14 mouse cellular contexts compared by ENCODE assay signal in the genomic region with DNA sequence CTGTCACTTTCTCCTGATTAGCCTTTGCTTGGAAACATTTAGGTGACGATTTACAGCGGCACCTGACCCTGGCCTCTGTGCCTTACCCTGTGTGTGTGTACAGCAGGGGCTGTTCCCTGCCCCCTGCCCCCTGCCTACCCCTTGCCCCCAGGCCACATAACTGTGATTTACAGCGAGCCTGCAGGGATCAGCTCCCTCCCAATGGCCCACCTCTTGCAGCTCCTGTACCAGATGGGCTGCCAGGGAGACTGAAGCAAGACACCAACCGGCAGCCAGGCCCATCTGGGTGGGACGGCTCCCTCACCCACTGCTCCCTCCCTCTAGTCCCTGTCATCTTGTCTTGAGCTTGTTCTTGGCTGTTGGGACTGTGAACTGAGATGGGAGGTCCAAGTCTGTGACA. TPM values are rescaled to one million over a fixed set of nuclear protein-coding genes. Genes with fewer than 3 reads are reported as not detected.
DNase-seq lines count a peak whose midpoint lies in the region; ATAC-seq and TF ChIP-seq lines count a peak whose summit lies in the region.
"Had no signal": no experiment of that assay in that cellular context is flagged by ENCODE, and none has a peak within 500 bp of the region (broad histone marks: within the 10 kb centered on the region; RNA-seq: fewer than 3 reads in every experiment).

No protein-coding gene starts in this region.

- peak overlapping the region; percentile 57 for H3K27ac ChIP-seq in forebrain, embryonic 13.5 days
- H3K27ac ChIP-seq in hindbrain, postnatal 0 days: peak overlapping the region; percentile 6; the same call in 1 of the 2 replicates
- H3K27ac ChIP-seq in stomach, postnatal 0 days (replicated peaks): no peak overlapping the region
- H3K27ac ChIP-seq: liver, embryonic 12.5 days had no signal

- peaks cover 41% of the 10 kb centered on the region for H3K27me3 ChIP-seq in forebrain, embryonic 13.5 days
- no peaks in the 10 kb centered on the region for H3K27me3 ChIP-seq in hindbrain, postnatal 0 days (ENCODE audit: insufficient read depth, low read length)
- H3K27me3 ChIP-seq in stomach, postnatal 0 days (ENCODE audit: control insufficient read depth, insufficient read depth, low read length): no peaks in the 10 kb centered on the region

- no peak for TF ChIP-seq EP300 in stomach, postnatal 0 days (optimal IDR thresholded peaks at IDR 0.05)

- peak; percentile 63; the same call in 1 of the 2 replicates for ATAC-seq in forebrain, embryonic 13.5 days
- no peak for ATAC-seq in hindbrain, postnatal 0 days
- ATAC-seq in stomach, postnatal 0 days (ENCODE audit: low FRiP score, low TSS enrichment): 0 out of 2 replicates have a peak, but pooled peaks have one; percentile 10
- no peak for ATAC-seq in inflammation-experienced regulatory T-cells, adult 6 months
- ATAC-seq: liver, embryonic 12.5 days had no signal

- no peaks in the 10 kb centered on the region for H3K36me3 ChIP-seq in forebrain, embryonic 13.5 days (ENCODE audit: poor library complexity, severe bottlenecking)
- H3K36me3 ChIP-seq in hindbrain, postnatal 0 days (ENCODE audit: insufficient read depth, low read length): no peaks in the 10 kb centered on the region
- no peaks in the 10 kb centered on the region for H3K36me3 ChIP-seq in stomach, postnatal 0 days (ENCODE audit: control insufficient read depth, insufficient read depth, low read length)
- H3K36me3 ChIP-seq: liver, embryonic 12.5 days had no signal

- WGBS in forebrain, embryonic 13.5 days: 50% methylated on average over 5 of the region's 5 CpGs
- 28% methylated on average over 5 of the region's 5 CpGs for WGBS in hindbrain, postnatal 0 days
- WGBS in stomach, postnatal 0 days: 9% methylated on average over 5 of the region's 5 CpGs

- no peaks in the 10 kb centered on the region for H3K9me3 ChIP-seq in forebrain, embryonic 13.5 days (replicated peaks)
- H3K9me3 ChIP-seq in hindbrain, postnatal 0 days (ENCODE audit: low read length): no peaks in the 10 kb centered on the region
- H3K9me3 ChIP-seq in stomach, postnatal 0 days (ENCODE audit: control insufficient read depth, low read length): no peaks in the 10 kb centered on the region
- H3K9me3 ChIP-seq: liver, embryonic 12.5 days had no signal

- TF ChIP-seq CTCF in hindbrain, postnatal 0 days (IDR thresholded peaks at IDR 0.05; ENCODE audit: low read depth): no peak
- no peak for TF ChIP-seq CTCF in stomach, postnatal 0 days (IDR thresholded peaks at IDR 0.05; ENCODE audit: low read depth)

- H3K4me2 ChIP-seq in forebrain, embryonic 13.5 days: no peak overlapping the region
- H3K4me2 ChIP-seq in hindbrain, postnatal 0 days (ENCODE audit: low read depth, low read length): no peak overlapping the region
- H3K4me2 ChIP-seq in stomach, postnatal 0 days (replicated peaks; ENCODE audit: low read depth): no peak overlapping the region
- H3K4me2 ChIP-seq: liver, embryonic 12.5 days had no signal

- no peak overlapping the region for H3K4me3 ChIP-seq in forebrain, embryonic 13.5 days
- no peak overlapping the region for H3K4me3 ChIP-seq in hindbrain, postnatal 0 days (ENCODE audit: low read length)
- no peak overlapping the region for H3K4me3 ChIP-seq in stomach, postnatal 0 days (ENCODE audit: low read depth, low read length)
- H3K4me3 ChIP-seq: liver, embryonic 12.5 days had no signal

- H3K4me1 ChIP-seq in forebrain, embryonic 13.5 days: peaks cover 28% of the 10 kb centered on the region
- peaks cover 17% of the 10 kb centered on the region for H3K4me1 ChIP-seq in hindbrain, postnatal 0 days (ENCODE audit: insufficient read depth, low read length)
- H3K4me1 ChIP-seq in stomach, postnatal 0 days (replicated peaks; ENCODE audit: control insufficient read depth, insufficient read depth): no peaks in the 10 kb centered on the region; the same call in 1 of the 2 replicates

- no peak overlapping the region for H3K9ac ChIP-seq in forebrain, embryonic 13.5 days
- H3K9ac ChIP-seq in hindbrain, postnatal 0 days (replicated peaks; ENCODE audit: low read length): no peak overlapping the region
- H3K9ac ChIP-seq in stomach, postnatal 0 days (ENCODE audit: low read length): no peak overlapping the region
- H3K9ac ChIP-seq: liver, embryonic 12.5 days had no signal

- peak; percentile 16 for DNase-seq in layer of hippocampus, adult 9-11 months
- no peak for DNase-seq in layer of hippocampus, adult 11-12 months (ENCODE audit: low spot score)
- peak; percentile 49 for DNase-seq in hindbrain, postnatal 0 days (ENCODE audit: low spot score)
- no peak for DNase-seq in stomach, postnatal 0 days (ENCODE audit: low spot score)
- DNase-seq in adrenal gland, postnatal 25 days: no peak
- DNase-seq: adrenal gland, postnatal 10 days; cerebellum, adult 11 months; heart, postnatal 4 days; kidney, postnatal 36 days; lung, postnatal 10 days; thymus, postnatal 14 days had no signal

RNA-seq across cellular contexts. Expression of gene Lhx1, which starts 43.1 kb away (rescaled TPM):
- 7.6 and 8.2 TPM in 2 replicates for polyA plus RNA-seq in forebrain, embryonic 13.5 days (2015; fragmentation: Nextera tagmentation; extraction: Ambion mirVana)
- 49.7 and 52.0 TPM in 2 replicates for total RNA-seq in hindbrain, postnatal 0 days (2014; rRNA removed)
- 28.9 and 32.0 TPM in 2 replicates for polyA plus RNA-seq in hindbrain, postnatal 0 days (2015; fragmentation: Nextera tagmentation; extraction: Ambion mirVana)
- not detected in 2 replicates for polyA plus RNA-seq in stomach, postnatal 0 days (2015; fragmentation: Nextera tagmentation; extraction: Ambion mirVana)
- total RNA-seq in adrenal gland, postnatal 25 days (2021): not detected in 2 replicates
- polyA plus RNA-seq in inflammation-experienced regulatory T-cells, adult 6 months (2017; shearing (Covaris generic)): not detected
- total RNA-seq: heart, postnatal 4 days had no signal
- polyA plus RNA-seq: liver, embryonic 12.5 days had no signal

RNA-seq across cellular contexts. Expression of gene Aatf, which starts 55.2 kb away (rescaled TPM):
- 51.4 and 53.4 TPM in 2 replicates for polyA plus RNA-seq in forebrain, embryonic 13.5 days (2015; fragmentation: Nextera tagmentation; extraction: Ambion mirVana)
- 17.2 and 36.0 TPM in 2 replicates for total RNA-seq in hindbrain, postnatal 0 days (2014; rRNA removed)
- polyA plus RNA-seq in hindbrain, postnatal 0 days (2015; fragmentation: Nextera tagmentation; extraction: Ambion mirVana): 42.7 and 44.4 TPM in 2 replicates
- polyA plus RNA-seq in stomach, postnatal 0 days (2015; fragmentation: Nextera tagmentation; extraction: Ambion mirVana): 24.3 and 24.8 TPM in 2 replicates
- total RNA-seq in adrenal gland, postnatal 25 days (2021): 24.0 and 28.9 TPM in 2 replicates
- polyA plus RNA-seq in inflammation-experienced regulatory T-cells, adult 6 months (2017; shearing (Covaris generic)): 10 to 100 TPM; 30.0 to 48.9 (median 32.8) TPM

Comparison
In these comparisons a context has a peak if more than half of its experiments do, and no peak if none do; other contexts are left out.
1. DNase-seq: peak in layer of hippocampus, adult 9-11 months (single experiment) and hindbrain, postnatal 0 days (single experiment); none in layer of hippocampus, adult 11-12 months (single experiment), stomach, postnatal 0 days (single experiment) and adrenal gland, postnatal 25 days (single experiment).
2. ATAC-seq: peak in forebrain, embryonic 13.5 days (single experiment) and stomach, postnatal 0 days (single experiment); none in hindbrain, postnatal 0 days (single experiment) and inflammation-experienced regulatory T-cells, adult 6 months (single experiment).